Mouse (Mus musculus): ENCODE measurements around the gene Gtpbp4. TPM values are rescaled to one million over a fixed set of nuclear protein-coding genes. Genes with fewer than 3 reads are reported as not detected.
"Not testable (repeated sequence)": the region's sequence is repeated elsewhere in the genome, so short reads cannot be mapped to it uniquely, and the experiment has no call there.

Gene Gtpbp4
- 91.9 and 100 TPM in 2 replicates for total RNA-seq (2014; fragmentation: Nextera tagmentation)
- 177 and 213 TPM in 2 replicates for total RNA-seq (2017)

DNA sequence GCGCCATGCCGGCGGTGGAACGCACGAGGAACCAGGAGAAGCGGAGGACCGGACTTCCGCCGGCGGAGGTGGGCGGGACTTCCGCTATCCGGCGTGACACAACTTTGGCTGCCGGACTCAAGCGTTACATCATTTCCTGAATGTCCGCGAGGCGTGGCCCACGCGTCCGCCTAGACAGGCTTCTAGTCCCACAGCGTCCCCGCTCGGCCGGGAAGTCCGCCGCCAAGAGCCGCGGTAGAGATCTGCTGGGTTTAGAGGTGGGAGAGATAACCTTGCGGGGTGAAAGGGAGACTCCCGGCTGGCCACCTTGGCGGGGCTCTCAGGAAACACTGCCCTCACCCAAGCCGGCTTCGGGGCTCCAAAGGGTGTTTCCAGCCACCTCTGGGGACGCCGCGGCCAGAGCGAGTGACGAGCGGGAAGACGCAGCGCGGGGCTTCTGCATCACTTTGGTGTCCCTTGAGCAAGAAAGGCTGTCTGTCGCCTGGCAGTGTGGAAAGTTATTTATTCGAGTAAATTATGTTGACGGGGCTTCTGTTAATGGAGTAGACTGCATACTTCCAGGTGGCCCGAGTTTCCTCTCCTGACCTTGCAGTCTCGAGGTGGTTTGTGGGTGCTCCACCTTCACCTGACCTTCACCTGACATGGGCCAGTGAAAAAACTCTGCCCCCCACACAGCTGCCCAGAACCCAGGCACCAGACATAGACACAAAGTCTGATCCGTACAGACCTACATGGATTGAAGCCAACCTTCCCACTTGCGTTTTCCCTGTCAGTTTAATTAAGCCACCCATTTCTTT is at the start of gene Gtpbp4:
Gene Gtpbp4 (minus strand): TSS at position 94 of the 797 bp plus-strand sequence.
- ATAC-seq (replicated peaks; ENCODE audit: low FRiP score, low TSS enrichment, poor library complexity, severe bottlenecking) = peak; percentile 94

DNA sequence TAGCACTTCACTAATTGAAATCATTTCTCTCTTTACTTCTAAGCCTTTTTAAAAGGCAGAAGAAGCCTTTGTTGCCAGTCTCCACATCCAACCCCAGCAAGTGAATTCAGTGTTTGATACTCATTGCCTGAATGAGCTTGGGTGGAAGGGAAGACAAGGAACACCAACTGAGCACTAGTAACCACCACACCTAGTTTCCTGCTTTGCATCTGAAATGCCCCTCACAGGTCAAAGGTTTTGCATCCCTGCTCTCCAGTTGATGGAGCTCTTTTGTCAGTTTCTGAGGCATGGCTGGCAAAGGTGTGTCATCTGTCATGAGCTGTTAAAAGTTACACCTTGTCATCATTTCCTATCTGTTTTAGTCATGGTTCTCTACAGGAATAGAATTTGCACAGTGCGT is 48.8 kb upstream of the Gtpbp4 start:
- no peak for ATAC-seq (replicated peaks; ENCODE audit: low FRiP score, low TSS enrichment, poor library complexity, severe bottlenecking)

DNA sequence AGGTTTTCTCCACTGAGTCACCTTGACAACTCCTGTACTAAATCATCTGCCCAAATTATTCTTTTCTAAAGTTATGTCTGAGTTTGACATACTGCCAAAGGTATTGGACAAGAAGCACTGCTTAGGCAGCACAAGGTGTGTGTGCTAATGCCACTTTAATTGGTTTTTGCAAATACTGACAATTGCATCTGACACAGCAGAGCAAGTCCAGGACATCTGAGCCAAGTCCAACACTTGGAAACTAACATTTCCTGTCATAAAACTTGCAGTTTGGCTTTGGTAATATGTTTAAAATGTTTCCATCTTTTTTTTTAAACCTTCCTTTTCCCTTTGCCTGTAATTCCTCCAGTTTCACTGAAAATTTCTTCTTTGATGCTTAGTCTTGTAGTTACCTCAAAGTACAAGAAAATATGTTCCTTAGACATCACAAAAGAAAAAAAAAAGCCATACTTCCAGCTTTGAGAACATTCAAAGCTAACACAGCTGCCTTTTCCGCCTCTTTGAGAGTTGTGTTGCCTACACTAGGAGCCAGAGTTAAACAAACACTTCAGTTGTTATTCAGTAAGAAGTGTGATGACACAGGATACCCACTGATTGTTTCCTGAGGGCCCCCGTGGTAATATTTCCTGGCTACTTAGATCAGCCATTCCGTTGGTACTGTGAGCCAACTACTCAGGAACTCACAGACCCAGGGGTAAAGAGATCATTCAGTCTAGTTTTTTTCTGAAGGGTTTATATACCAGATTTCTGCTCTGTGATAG is 47.6 kb upstream of the Gtpbp4 start:
- ATAC-seq (replicated peaks; ENCODE audit: low FRiP score, low TSS enrichment, poor library complexity, severe bottlenecking) = no peak

DNA sequence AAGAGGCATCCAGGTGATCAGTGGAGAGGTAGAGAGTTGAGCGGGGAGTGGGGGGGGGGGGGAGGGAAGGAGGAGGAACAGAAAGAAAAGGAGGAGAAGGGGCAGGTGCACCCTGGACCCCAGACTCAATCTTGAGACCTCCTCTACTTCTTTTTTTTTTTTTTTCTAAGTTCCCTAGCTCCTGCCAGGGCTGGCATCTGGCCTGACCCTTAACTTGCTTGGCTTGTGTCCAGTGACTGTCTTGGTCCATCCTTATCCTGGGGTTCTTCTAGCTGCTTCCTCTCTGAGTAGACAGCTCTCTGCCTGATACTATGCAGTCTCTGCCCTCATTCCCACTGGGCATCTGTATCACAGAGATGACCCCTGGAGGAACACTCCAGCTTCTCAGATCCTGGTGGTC is 44.7 kb upstream of the Gtpbp4 start:
- no peak for ATAC-seq (replicated peaks; ENCODE audit: low FRiP score, low TSS enrichment, poor library complexity, severe bottlenecking)

DNA sequence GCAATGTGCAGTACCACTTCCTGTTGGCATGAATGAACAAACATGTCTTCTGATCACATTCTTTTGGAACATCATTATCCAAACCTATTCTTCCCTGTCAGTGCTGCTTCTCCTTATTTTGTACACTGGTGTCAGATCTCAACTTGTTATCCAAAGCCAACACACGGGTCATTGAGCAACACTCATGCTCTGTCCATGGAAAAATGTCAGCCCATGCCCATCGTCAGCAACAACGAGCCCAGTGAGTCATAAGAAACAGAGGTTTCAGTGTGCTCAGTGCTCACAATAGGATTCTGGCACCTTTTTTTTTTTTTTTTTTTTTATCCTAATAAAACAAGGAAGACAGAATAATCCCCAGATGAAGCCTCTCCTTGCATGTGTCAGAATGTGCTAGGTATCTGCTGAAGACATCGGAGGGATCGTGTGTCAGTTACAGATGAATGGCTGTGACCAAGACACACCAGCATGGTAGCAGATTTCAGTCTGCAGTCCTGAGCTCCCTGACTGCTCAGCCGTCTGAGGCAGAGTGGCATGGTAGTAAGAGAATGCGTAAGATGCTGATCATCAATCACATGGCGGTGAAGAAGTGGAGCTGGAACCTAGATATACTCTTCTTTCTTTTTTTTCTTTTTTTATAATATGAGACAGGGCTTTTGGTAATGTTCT is 36.2 kb upstream of the Gtpbp4 start:
- ATAC-seq (replicated peaks; ENCODE audit: low FRiP score, low TSS enrichment, poor library complexity, severe bottlenecking) = no peak

DNA sequence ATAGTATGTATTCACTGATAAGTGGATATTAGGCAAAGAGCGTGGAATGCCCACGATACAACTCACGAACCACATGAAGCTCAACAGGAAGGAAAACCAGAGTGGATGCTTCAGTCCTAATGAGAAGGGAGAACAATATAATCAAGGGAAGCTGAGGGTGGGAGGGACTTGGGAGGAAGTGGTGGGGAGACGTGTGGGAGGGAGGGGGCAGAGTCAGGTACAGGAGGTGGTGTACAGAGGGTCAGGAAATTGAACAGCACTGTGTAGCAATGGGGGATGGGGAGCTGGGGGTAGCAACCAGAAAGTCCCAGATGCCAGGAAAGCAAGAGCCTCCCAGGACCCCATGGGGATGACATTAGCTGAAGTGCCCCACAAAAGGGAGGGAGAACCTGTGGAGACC is 34.5 kb upstream of the Gtpbp4 start:
- no peak for ATAC-seq (replicated peaks; ENCODE audit: low FRiP score, low TSS enrichment, poor library complexity, severe bottlenecking)

DNA sequence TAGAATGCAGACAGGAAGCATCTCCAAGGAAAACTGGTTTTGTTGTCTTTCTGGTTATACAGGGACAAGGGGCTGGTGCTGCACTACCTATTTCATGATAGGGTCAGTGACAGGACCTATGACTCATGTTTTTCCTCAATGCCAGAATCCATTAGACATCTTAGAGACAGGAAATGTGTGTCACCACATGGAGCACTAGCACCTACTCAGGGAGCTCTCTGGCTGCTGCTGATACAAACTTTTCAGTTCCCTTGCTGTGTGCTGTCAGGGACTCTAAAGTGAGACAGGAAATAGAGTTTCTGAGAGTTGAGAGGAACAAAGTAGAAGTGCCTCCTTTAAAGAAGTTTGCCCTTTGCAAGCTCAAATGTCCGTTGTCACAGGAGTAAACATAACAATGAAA is 31.4 kb upstream of the Gtpbp4 start:
- ATAC-seq (replicated peaks; ENCODE audit: low FRiP score, low TSS enrichment, poor library complexity, severe bottlenecking) = 0 out of 2 replicates have a peak, but pooled peaks have one; percentile 34

DNA sequence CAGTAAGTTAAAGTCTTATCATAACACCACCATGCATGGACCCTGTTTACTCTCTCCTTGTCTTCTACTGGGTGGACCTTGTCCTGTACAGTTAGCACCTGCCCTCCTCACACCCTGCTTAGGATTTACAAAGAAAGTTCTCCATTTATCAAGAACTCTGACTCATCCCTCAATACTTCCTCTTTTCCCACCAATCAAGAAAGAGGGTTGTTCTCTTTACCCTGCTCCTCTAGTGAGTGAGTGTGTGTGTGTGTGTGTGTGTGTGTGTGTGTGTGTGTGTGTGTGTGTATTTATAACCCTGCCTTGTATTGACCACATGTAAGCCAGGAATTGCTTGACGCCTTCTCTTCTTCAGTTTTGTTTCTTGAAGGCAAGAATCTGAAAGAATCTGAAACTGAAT is 26.7 kb upstream of the Gtpbp4 start:
- ATAC-seq (replicated peaks; ENCODE audit: low FRiP score, low TSS enrichment, poor library complexity, severe bottlenecking) = peak; percentile 31; the same call in 1 of the 2 replicates

DNA sequence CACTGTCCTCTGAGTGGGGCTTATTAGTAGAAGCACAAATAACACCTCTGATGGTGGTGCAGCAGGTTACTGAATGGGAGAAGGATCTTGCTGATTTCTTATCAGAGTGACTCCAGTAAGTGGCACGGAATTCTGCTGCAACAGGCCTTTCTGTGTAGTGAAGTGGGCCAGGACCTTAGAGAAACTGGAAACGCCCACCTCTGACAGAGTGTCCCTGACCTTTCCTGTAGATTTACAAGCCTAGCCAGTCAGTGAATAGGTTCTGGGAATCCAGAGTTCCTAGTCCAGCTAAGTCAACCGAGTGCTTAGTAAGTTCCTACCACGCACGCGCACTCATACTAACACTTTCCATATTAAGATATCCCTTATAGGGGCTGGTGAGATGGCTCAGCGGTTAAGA is 25.7 kb upstream of the Gtpbp4 start:
- no peak for ATAC-seq (replicated peaks; ENCODE audit: low FRiP score, low TSS enrichment, poor library complexity, severe bottlenecking)

DNA sequence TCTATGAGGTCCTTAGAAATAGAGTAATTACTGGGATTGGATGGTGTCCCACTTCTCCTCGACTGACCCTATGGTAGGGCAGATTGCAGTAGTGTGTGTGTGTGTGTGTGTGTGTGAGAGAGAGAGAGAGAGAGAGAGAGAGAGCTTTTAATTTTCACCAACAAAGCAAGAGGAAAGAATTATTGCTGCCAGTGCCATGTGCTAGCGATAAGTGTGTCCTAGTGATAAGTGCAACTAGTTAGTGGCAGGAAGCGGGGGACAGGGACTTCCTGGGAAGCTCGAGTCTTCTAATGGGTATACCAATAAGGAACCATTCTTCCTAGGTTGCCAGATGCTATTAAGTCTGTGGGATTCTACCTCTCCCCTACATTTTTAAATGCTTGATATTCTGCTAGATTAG is 23.8 kb upstream of the Gtpbp4 start:
- 0 out of 2 replicates have a peak, but pooled peaks have one; percentile 4 for ATAC-seq (replicated peaks; ENCODE audit: low FRiP score, low TSS enrichment, poor library complexity, severe bottlenecking)

DNA sequence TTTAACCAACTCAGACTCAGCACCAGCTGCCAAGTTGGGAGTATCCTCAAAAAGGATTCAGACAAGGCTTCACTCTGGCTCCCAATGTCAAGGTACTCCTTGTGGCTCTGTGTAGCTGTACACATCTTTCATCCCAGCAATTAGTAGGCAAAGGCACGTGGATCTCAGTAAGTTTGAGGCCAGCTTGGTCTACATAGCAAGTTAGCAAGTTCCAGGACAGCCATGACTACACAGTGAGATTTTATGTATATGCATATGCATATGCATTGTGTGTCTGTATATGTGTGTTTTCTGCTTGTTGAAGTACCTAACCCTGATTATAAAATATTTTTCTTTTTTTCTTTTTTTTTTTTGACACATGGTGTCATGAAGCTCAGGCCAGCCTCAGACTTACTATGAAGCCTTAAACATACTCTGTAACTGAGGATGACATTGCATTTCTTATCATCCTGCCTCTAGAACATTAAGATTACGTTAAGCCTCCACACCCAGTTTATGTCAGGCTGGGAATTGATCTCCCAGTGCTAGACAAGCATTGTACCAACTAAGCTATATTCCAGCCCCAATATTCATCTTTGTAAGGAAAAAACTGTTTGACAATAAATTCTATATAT is 23.2 kb upstream of the Gtpbp4 start:
- peak; percentile 87 for ATAC-seq (replicated peaks; ENCODE audit: low FRiP score, low TSS enrichment, poor library complexity, severe bottlenecking)

DNA sequence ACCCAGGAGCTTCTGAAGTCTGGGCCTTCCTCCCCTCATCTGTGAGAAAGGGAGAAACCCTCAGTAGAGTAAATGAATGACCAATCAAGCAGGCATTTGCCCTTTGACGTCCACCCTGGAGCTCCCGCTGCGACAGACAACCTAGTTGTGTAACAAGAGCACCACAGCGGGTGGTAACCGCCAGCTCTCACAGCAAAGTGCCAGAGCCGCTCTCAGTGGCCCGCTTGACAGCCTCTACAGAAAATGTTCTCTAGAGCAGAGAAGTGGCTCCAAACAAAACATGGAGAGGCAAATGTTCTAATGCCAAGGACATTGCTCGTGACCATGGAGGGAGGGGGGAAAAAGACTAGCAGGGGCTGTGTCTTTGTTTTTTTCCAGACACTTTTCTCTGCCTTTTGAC is 21.3 kb upstream of the Gtpbp4 start:
- ATAC-seq (replicated peaks; ENCODE audit: low FRiP score, low TSS enrichment, poor library complexity, severe bottlenecking) = no peak

DNA sequence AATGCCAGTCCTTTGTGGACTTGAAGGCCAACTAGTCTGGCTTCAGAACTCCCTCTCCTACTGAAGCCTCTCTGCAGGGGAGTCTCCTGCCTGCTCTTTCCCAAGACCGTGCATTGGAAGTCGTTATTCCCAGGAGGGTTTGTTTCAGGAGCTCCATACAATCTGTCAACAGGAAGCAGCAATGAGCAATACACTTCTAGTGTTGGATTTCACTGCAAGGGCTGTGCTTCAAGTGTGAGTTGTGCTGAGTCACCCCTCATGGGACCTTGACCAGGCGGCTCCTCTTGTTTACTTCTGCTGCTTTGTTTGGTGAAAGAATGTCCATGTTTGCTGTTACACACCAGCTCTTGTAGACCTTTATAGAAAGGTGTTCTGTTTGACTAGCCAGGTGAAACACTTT is 18.5 kb upstream of the Gtpbp4 start:
- ATAC-seq (replicated peaks; ENCODE audit: low FRiP score, low TSS enrichment, poor library complexity, severe bottlenecking) = no peak

DNA sequence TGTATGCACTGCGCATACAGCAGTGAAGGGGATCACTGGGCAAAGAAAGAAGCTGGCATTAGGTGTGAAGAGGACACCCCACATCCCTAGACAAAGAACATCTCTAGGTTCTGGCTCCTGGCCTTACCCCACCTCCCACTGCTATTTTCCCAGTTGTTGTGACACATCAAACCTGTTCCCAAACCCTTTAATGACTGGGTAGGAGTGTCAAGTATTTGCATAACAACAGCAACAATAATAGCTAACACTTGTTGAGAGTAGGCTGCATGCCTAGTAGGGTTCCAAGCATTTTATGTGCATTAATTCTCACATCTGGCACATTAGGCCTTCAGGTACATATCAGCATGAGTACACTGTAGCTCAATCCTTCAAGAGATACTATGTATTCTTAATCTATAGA is 17.6 kb upstream of the Gtpbp4 start:
- ATAC-seq (replicated peaks; ENCODE audit: low FRiP score, low TSS enrichment, poor library complexity, severe bottlenecking) = no peak

DNA sequence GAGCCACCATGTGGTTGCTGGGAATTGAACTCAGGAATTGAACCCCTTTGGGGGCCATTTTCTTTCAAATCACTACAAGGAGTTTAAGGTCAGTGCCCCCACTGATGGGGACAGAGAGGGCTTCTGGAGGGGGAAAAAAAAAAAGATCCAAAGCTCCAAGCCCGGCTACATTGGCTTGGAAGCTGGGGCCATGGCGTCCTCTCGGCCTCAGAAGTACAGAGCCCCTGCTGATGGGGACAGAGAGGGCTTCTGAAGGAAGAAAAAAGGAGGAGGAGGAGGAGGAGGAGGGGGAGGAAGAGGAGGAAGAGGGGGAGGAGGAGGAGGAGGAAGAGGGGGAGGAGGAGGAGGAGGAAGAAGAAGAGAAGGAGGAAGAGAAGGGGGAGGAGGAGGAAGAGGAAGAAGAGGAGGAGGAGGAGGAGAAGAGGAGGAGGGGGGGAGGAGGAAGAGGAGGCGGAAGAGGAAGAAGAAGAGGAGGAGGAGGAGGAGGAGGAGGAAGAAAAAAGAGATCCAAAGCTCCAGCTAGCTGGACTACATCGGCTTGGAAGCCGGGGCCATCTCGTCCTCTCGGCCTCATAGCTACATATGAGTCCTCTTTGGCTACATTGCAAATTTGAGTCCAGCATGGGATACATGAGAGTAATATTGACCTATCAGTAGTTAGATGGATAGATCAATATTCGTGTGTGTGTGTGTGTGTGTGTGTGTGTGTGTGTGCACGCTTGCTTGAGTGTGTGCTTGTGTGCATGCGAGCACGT is 15.9 kb upstream of the Gtpbp4 start:
- peak; percentile 92 for ATAC-seq (replicated peaks; ENCODE audit: low FRiP score, low TSS enrichment, poor library complexity, severe bottlenecking)

DNA sequence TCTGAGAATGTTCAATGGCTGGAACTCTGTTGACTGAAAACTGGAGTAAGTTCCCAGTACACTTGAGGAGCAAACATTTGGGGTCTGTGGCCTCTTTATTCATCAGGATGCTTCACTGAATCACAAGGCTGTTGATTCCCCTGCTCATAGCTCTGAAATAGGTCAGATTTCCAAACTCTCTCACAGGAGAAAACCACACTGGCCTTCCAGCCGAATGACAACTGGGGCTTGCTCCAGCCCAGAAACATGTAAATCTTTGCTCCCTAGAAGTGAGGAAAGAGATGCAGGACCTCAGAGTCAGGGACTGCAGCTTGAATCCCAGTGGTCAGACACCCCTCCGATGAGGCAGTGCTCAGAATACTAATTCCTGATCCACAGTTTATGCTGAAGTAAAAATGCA is 7.4 kb upstream of the Gtpbp4 start:
- ATAC-seq (replicated peaks; ENCODE audit: low FRiP score, low TSS enrichment, poor library complexity, severe bottlenecking) = no peak

DNA sequence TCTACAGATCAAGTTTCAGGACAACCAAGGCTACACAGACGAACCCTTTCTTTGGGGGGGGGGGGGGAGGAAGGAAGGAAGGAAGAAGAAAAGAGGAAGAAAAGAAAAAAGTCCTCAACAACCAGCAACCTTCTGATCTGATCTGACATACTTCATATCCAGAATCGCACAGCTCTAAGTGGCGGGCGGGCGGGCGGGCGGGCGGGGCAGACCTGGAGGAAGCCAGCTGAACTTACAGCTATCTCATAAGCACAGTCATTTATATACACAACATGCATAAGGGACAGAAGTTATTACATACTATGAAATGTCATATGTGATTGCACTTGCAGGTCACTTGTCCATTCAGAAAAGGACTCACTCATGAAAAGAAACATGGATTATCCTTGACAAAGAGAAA is 3.6 kb upstream of the Gtpbp4 start:
- ATAC-seq (replicated peaks; ENCODE audit: low FRiP score, low TSS enrichment, poor library complexity, severe bottlenecking) = peak; percentile 28; the same call in 1 of the 2 replicates

DNA sequence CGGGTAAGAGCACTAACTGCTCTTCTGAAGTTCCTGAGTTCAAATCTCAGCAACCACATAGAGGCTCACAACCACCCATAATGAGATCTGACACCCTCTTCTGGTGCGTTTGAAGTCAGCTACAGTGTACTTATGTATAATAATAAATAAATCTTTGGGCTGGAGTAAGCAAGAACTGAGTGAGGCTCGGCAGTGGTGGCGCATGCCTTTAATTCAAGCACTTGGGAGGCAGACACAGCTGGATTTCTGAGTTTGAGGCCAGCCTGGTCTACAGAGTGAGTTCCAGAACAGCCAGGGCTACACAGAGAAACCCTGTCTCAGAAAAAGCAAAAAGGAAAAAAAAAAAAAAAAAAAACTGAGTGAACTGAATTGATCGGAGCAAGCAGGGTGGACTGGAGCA is 1.3 kb upstream of the Gtpbp4 start:
- ATAC-seq (replicated peaks; ENCODE audit: low FRiP score, low TSS enrichment, poor library complexity, severe bottlenecking) = not testable (repeated sequence)

All from megakaryocyte-erythroid progenitor cell, adult 5-6 weeks (primary cell).